Mouse (Mus musculus) forebrain, embryonic 14.5 days (tissue): ENCODE data around the gene Morn2. TPM values are rescaled to one million over a fixed set of nuclear protein-coding genes. Genes with fewer than 3 reads are reported as not detected.

Experiments
- ATAC-seq: fragments of 200-750 bp; cut with Nextera tagmentation; 2 replicates; pipeline ENCODE4 v1.8.0; 2017; ENCODE audit warnings: mild to moderate bottlenecking, moderate library complexity
- DNase-seq: peaks from one replicate; pipeline ENCODE4 v3.0.0-alpha.2; 2015; ENCODE audit warnings: low spot score
- H3K27ac ChIP-seq: fragments of 300-500 bp; sonication (generic); 2 replicates; pipeline ENCODE4 v1.5.1; 2014; ENCODE audit warnings: low read depth, mild to moderate bottlenecking, control low read depth, low read length, moderate library complexity
- H3K27me3 ChIP-seq: fragments of 300-500 bp; sonication (generic); replicated peaks from 2 replicates; pipeline ENCODE4 v1.6.1; 2014; ENCODE audit warnings: low read length, control low read depth, mixed read lengths; ENCODE audit not compliant: control insufficient read depth, insufficient read depth
- H3K36me3 ChIP-seq: fragments of 300-500 bp; sonication (generic); 2 replicates; pipeline ENCODE4 v1.6.1; 2014; ENCODE audit warnings: low read length, control low read depth; ENCODE audit not compliant: control insufficient read depth, insufficient read depth
- H3K4me1 ChIP-seq: fragments of 300-500 bp; sonication (generic); 2 replicates; pipeline ENCODE4 v1.6.1; 2014; ENCODE audit warnings: antibody characterized with exemption, low read length, control low read depth; ENCODE audit not compliant: control insufficient read depth, insufficient read depth
- H3K4me2 ChIP-seq: fragments of 300-500 bp; sonication (generic); 2 replicates; pipeline ENCODE4 v1.6.1; 2014; ENCODE audit warnings: mild to moderate bottlenecking, control low read depth, low read length
- H3K4me3 ChIP-seq: fragments of 300-500 bp; sonication (generic); 2 replicates; pipeline ENCODE4 v1.5.1; 2014; ENCODE audit warnings: low read depth, low read length, control low read depth
- H3K9ac ChIP-seq: fragments of 300-500 bp; sonication (generic); 2 replicates; pipeline ENCODE4 v1.6.1; 2014; ENCODE audit warnings: mild to moderate bottlenecking, low read length, control low read depth, moderate library complexity
- H3K9me3 ChIP-seq: fragments of 300-500 bp; sonication (generic); replicated peaks from 2 replicates; pipeline ENCODE4 v1.6.1; 2016; ENCODE audit warnings: low read length, control low read depth, mixed read lengths; ENCODE audit not compliant: control insufficient read depth
- WGBS: fragments of 180-500 bp; shearing (Covaris S2); extraction: QIAGEN DNeasy Blood & Tissue Kit; methylation state at CpG from one replicate; pipeline ENCODE4 v1.1.7; 2014; 5-methylcytosine and 5-hydroxymethylcytosine counted together
- polyA plus RNA-seq: library from polyadenylated mRNA; unstranded; fragments of >200 nt; fragmentation: Nextera tagmentation; extraction: Ambion mirVana; gene quantifications from 2 replicates; pipeline ENCODE4 v1.2.1, GENCODE M21; 2014

Gene Morn2
- polyA plus RNA-seq, 1 experiment from 2014 or later, result 52.7 TPM

GRCm38 (mm10) chr17:80278255-80278654 is 11.7 kb upstream of the Morn2 start:
- no peak overlapping the region for H3K4me2 ChIP-seq
- WGBS, result 86% methylated on average over 4 of the region's 4 CpGs
- no peaks in the 10 kb centered on the region for H3K27me3 ChIP-seq
- ATAC-seq (no peak), DNase-seq (no peak)
- no peak overlapping the region for H3K9ac ChIP-seq
- H3K4me1 ChIP-seq, result no peaks in the 10 kb centered on the region
- no peak overlapping the region for H3K4me3 ChIP-seq
- no peak overlapping the region for H3K27ac ChIP-seq
- no peaks in the 10 kb centered on the region for H3K9me3 ChIP-seq
- peaks cover 69% of the 10 kb centered on the region for H3K36me3 ChIP-seq

- Histone ChIP-seq H3K9me3 (no peaks in the 10 kb centered on the region), H3K9ac (no peak overlapping the region), H3K4me2 (no peak overlapping the region), H3K36me3 (peaks cover 57% of the 10 kb centered on the region), H3K27me3 (no peaks in the 10 kb centered on the region), H3K27ac (no peak overlapping the region), H3K4me1 (no peaks in the 10 kb centered on the region), H3K4me3 (no peak overlapping the region)
- 91% methylated on average over 8 of the region's 8 CpGs for WGBS
- ATAC-seq (no peak), DNase-seq (no peak)
Measured at GRCm38 (mm10) chr17:80279340-80280070, 10.5 kb upstream of the Morn2 start.

GRCm38 (mm10) chr17:80284446-80284845 is 5.6 kb upstream of the Morn2 start:
- WGBS, result 87% methylated on average over 4 of the region's 4 CpGs
- no peak overlapping the region for H3K27ac ChIP-seq
- peaks cover 9% of the 10 kb centered on the region for H3K4me1 ChIP-seq
- H3K4me2 ChIP-seq, result no peak overlapping the region
- DNase-seq (no peak), ATAC-seq (no peak)
- no peak overlapping the region for H3K9ac ChIP-seq
- H3K9me3 ChIP-seq, result no peaks in the 10 kb centered on the region
- peaks cover 15% of the 10 kb centered on the region for H3K36me3 ChIP-seq
- H3K4me3 ChIP-seq, result no peak overlapping the region
- H3K27me3 ChIP-seq, result no peaks in the 10 kb centered on the region

GRCm38 (mm10) chr17:80288012-80288411 is 2.0 kb upstream of the Morn2 start:
- Histone ChIP-seq H3K27me3 (no peaks in the 10 kb centered on the region), H3K4me2 (no peak overlapping the region; the same call in 1 of the 2 replicates), H3K4me3 (peak overlapping the region; percentile 97; the same call in 1 of the 2 replicates), H3K36me3 (no peaks in the 10 kb centered on the region), H3K9ac (no peak overlapping the region), H3K27ac (no peak overlapping the region), H3K4me1 (peaks cover 9% of the 10 kb centered on the region), H3K9me3 (no peaks in the 10 kb centered on the region)
- ATAC-seq (no peak), DNase-seq (no peak)
- WGBS, result 84% methylated on average over 6 of the region's 6 CpGs

GRCm38 (mm10) chr17:80289280-80290073 is 526 bp upstream of the Morn2 start:
- DNase-seq (peak; percentile 38), ATAC-seq (no peak)
- Histone ChIP-seq H3K4me3 (peak overlapping the region; percentile 97), H3K9me3 (no peaks in the 10 kb centered on the region), H3K9ac (peak overlapping the region; percentile 96), H3K4me1 (peaks cover 9% of the 10 kb centered on the region), H3K27me3 (no peaks in the 10 kb centered on the region), H3K4me2 (peak overlapping the region; percentile 72), H3K27ac (peak overlapping the region; percentile 89), H3K36me3 (no peaks in the 10 kb centered on the region)
- WGBS, result 2% methylated on average over 30 of the region's 30 CpGs

DNA sequence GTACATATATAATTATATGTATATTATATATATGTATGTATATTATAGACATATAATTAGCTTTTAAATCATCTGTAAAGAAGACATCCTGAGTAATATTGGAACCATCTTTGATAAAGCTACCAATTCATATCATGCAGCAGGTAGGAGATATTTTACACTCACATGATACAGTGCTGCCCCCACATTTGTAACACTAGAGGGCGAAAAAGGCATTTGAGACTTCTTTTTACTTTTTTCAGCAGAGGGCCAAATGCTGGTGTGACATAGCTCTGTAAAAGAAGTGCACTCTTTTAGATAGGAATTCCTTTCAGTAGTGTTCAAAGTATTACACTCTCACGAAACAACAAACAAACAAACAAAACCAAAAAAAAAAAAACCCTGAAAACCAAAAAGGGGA is 1.1 kb downstream of the Morn2 start:
- Histone ChIP-seq H3K36me3 (no peaks in the 10 kb centered on the region), H3K9me3 (no peaks in the 10 kb centered on the region), H3K4me1 (peaks cover 9% of the 10 kb centered on the region), H3K9ac (no peak overlapping the region), H3K4me3 (no peak overlapping the region), H3K4me2 (no peak overlapping the region), H3K27ac (no peak overlapping the region), H3K27me3 (no peaks in the 10 kb centered on the region)
- ATAC-seq (peak; percentile 21; the same call in 1 of the 2 replicates), DNase-seq (peak; percentile 86)
- WGBS, result 19% methylated on average over 2 of the region's 2 CpGs

DNA sequence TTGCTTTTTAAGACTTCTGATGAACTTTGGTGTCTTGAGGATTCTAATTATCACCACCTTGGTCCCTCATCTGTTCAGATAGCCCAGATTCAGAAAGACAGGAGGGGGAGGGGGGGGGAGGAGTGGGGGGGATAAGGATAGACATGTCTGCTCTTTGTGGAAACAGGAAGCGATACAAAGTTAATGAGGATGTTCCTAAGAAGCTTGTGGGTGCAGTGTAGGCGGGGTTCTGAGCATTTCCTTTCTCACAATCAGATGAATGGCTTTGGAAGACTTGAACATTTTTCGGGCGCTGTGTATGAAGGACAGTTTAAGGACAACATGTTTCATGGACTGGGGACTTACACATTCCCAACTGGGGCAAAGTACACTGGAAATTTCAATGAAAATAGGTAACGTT is 5.3 kb downstream of the Morn2 start:
- Histone ChIP-seq H3K27me3 (no peaks in the 10 kb centered on the region), H3K4me3 (no peak overlapping the region), H3K36me3 (no peaks in the 10 kb centered on the region), H3K9me3 (no peaks in the 10 kb centered on the region), H3K4me2 (no peak overlapping the region), H3K4me1 (no peaks in the 10 kb centered on the region), H3K9ac (no peak overlapping the region), H3K27ac (no peak overlapping the region)
- DNase-seq (no peak), ATAC-seq (no peak)
- WGBS, result 92% methylated on average over 5 of the region's 5 CpGs

- Histone ChIP-seq H3K4me1 (no peaks in the 10 kb centered on the region), H3K4me2 (no peak overlapping the region), H3K36me3 (no peaks in the 10 kb centered on the region), H3K9ac (no peak overlapping the region), H3K27me3 (no peaks in the 10 kb centered on the region), H3K4me3 (no peak overlapping the region), H3K9me3 (no peaks in the 10 kb centered on the region), H3K27ac (no peak overlapping the region)
- no peak for DNase-seq
- no peak for ATAC-seq
- 91% methylated on average over 5 of the region's 5 CpGs for WGBS
Measured at GRCm38 (mm10) chr17:80298844-80299243, 8.8 kb downstream of the Morn2 start.

DNA sequence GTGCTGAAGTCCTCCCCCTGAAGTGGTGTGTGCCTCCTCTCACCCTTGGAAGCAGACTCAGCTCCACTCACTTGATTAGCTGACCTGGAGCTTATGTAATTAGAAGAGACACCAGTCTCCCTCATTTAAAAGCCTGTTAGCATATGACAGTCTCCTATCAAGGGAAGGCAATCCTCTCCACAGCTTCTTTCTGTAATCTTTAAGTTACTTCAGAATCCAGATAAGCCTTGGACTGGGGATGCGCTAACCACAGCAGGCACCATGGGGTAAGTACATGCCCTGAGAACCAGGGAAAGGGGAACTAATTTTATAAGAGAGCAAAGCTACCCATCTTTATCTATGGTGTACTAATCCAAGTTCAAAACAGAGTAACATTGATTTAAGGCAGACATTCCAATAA is 17.2 kb downstream of the Morn2 start, which contains the start of gene Arhgef33:
Arhgef33 (plus strand) TSS at position 157 of the 400 bp plus-strand sequence.
- no peak within 1 kb of the TSS for H3K27ac ChIP-seq
- ATAC-seq, result no peak
- 96% methylated on average over 1 of the region's 1 CpGs for WGBS
- DNase-seq, result no peak
- no peaks in the 10 kb centered on the region for H3K9me3 ChIP-seq
- H3K4me1 ChIP-seq, result no peaks in the 10 kb centered on the region
- H3K27me3 ChIP-seq, result no peaks in the 10 kb centered on the region
- no peak within 1 kb of the TSS for H3K9ac ChIP-seq
- H3K4me3 ChIP-seq, result no peak within 1 kb of the TSS
- H3K36me3 ChIP-seq, result no peaks in the 10 kb centered on the region
- H3K4me2 ChIP-seq, result no peak within 1 kb of the TSS
